Mouse (Mus musculus) effector memory CD4-positive, alpha-beta T cell, adult 5 months (primary cell): Measurements from ENCODE around the gene Ttc28. TPM values are rescaled to one million over a fixed set of nuclear protein-coding genes. Genes with fewer than 3 reads are reported as not detected.

Experiments used
- polyA plus RNA-seq: library from polyadenylated mRNA; unstranded; fragments of 100-300 nt; shearing (Covaris generic); gene quantifications from one replicate; pipeline ENCODE4 v1.2.1, GENCODE M21; 2017

Gene Ttc28
- polyA plus RNA-seq = 3.3 TPM

GRCm38 (mm10) chr5:110879584-110880374 lies at the start of gene Ttc28:
Gene Ttc28, plus strand, starts transcription at chr5:110879803.

GRCm38 (mm10) chr5:110839678-110840365 lies 39.8 kb upstream of the Ttc28 start, which contains the start of the genes Hscb and Chek2:
Gene Hscb, minus strand, starts transcription at chr5:110839777.
Gene Chek2, plus strand, starts transcription at chr5:110839979.

GRCm38 (mm10) chr5:111330417-111331098 lies 451.0 kb downstream of the Ttc28 start, which contains the start of gene Pitpnb:
Gene Pitpnb, plus strand, starts transcription at chr5:111330763.

Other genes starting within 250 kb of the Ttc28 start
- gene Noc4l, start 226.4 kb upstream of the Ttc28 start, polyA plus RNA-seq = 48.3 TPM
- 47.0 TPM for gene Ddx51, start 226.4 kb upstream of the Ttc28 start, polyA plus RNA-seq
- gene Ep400, start 109.1 kb upstream of the Ttc28 start, polyA plus RNA-seq = 66.9 TPM
- 31.8 TPM for gene Pus1, start 99.1 kb upstream of the Ttc28 start, polyA plus RNA-seq
- gene Ulk1, start 69.7 kb upstream of the Ttc28 start, polyA plus RNA-seq = 117 TPM
- gene Hscb, start 40.0 kb upstream of the Ttc28 start, polyA plus RNA-seq = 18.1 TPM
- gene Chek2, start 39.8 kb upstream of the Ttc28 start, polyA plus RNA-seq = 2.5 TPM